ENCODE assay signal across 26 mouse cellular contexts in the genomic region with DNA sequence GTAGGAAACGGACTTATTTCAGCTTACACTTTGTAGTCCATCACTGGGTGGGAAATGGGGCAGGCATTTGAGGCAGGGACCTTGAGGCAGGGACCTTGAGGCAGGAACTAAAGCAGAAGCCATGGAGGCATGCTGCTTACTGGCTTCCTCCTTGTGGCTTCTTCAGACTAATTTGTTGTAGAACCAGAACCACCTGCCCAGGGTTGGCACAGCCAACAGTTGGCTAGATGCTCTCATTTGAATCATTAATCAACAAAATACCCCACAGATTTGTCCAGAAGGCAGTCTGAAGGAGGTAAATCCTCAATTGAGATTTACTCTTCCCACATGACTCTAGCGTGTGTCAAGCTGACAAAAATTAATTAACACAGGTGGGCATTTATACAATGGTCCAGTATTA.
"Had no signal": no experiment of that assay in that cellular context is flagged by ENCODE, and none has a peak within 500 bp of the region (broad histone marks: within the 10 kb centered on the region; RNA-seq: fewer than 3 reads in every experiment).

No protein-coding gene starts in this region.

- ATAC-seq: forebrain, embryonic 13.5 days; forebrain, embryonic 14.5 days; forebrain, embryonic 15.5 days; forebrain, embryonic 16.5 days; forebrain, postnatal 0 days had no signal

- H3K4me1 ChIP-seq: embryonic facial prominence, embryonic 10.5 days; embryonic facial prominence, embryonic 12.5 days; embryonic facial prominence, embryonic 13.5 days; embryonic facial prominence, embryonic 15.5 days; forebrain, embryonic 10.5 days; forebrain, embryonic 12.5 days; forebrain, embryonic 13.5 days; forebrain, embryonic 15.5 days had no signal

- DNase-seq: cerebellum, adult 18-20 months; cerebellum, adult 8-10 months; cerebellum, adult 9-10 months; cerebellum, adult 9-11 months; cerebellum, postnatal 36 days; embryo, embryonic 11 days; forebrain, postnatal 0 days; gastrocnemius, adult 2 months; gastrocnemius, postnatal 10 days; gastrocnemius, postnatal 14 days; gastrocnemius, postnatal 25 days; gastrocnemius, postnatal 36 days; heart, adult 11 months; heart, adult 18-20 months; heart, adult 2 months had no signal

- H3K36me3 ChIP-seq: embryonic facial prominence, embryonic 10.5 days; embryonic facial prominence, embryonic 12.5 days; embryonic facial prominence, embryonic 13.5 days; embryonic facial prominence, embryonic 15.5 days; forebrain, embryonic 10.5 days; forebrain, embryonic 12.5 days; forebrain, embryonic 15.5 days had no signal

- H3K9ac ChIP-seq: embryonic facial prominence, embryonic 12.5 days; embryonic facial prominence, embryonic 13.5 days; embryonic facial prominence, embryonic 15.5 days; forebrain, embryonic 12.5 days; forebrain, embryonic 13.5 days; forebrain, embryonic 15.5 days; forebrain, postnatal 0 days had no signal

- H3K27ac ChIP-seq: embryonic facial prominence, embryonic 10.5 days; embryonic facial prominence, embryonic 12.5 days; embryonic facial prominence, embryonic 13.5 days; embryonic facial prominence, embryonic 15.5 days; forebrain, embryonic 10.5 days; forebrain, embryonic 12.5 days; forebrain, embryonic 13.5 days; forebrain, embryonic 15.5 days; gastrocnemius, adult 2 months; heart, adult 2 months had no signal

- H3K4me2 ChIP-seq: embryonic facial prominence, embryonic 12.5 days; embryonic facial prominence, embryonic 13.5 days; embryonic facial prominence, embryonic 15.5 days; forebrain, embryonic 12.5 days; forebrain, embryonic 13.5 days; forebrain, embryonic 15.5 days had no signal

- H3K9me3 ChIP-seq: embryonic facial prominence, embryonic 10.5 days; embryonic facial prominence, embryonic 12.5 days; embryonic facial prominence, embryonic 13.5 days; embryonic facial prominence, embryonic 15.5 days; forebrain, embryonic 10.5 days; forebrain, embryonic 12.5 days; forebrain, embryonic 13.5 days; forebrain, embryonic 15.5 days had no signal

- H3K4me3 ChIP-seq: embryonic facial prominence, embryonic 10.5 days; embryonic facial prominence, embryonic 12.5 days; embryonic facial prominence, embryonic 13.5 days; embryonic facial prominence, embryonic 15.5 days; erythroblast, embryonic 14.5 days; forebrain, embryonic 10.5 days; forebrain, embryonic 12.5 days; forebrain, embryonic 13.5 days; forebrain, embryonic 15.5 days; gastrocnemius, adult 2 months; heart, adult 2 months had no signal

- H3K27me3 ChIP-seq: embryonic facial prominence, embryonic 12.5 days; embryonic facial prominence, embryonic 15.5 days; forebrain, embryonic 12.5 days; forebrain, embryonic 13.5 days; forebrain, embryonic 15.5 days had no signal
